Mouse (Mus musculus) C2C12 (cell line): ENCODE data around the gene Ndufs1.

Experiments
- CTCF ChIP-seq: IDR thresholded peaks from one replicate; pipeline ENCODE4 v1.5.1; 2011; ENCODE audit not compliant: control insufficient read depth, insufficient read depth, insufficient read length
- MYOD1 ChIP-seq: IDR thresholded peaks from one replicate; pipeline ENCODE4 v1.6.1; 2011; ENCODE audit warnings: low read depth; ENCODE audit not compliant: control insufficient read depth, insufficient read length
- USF1 ChIP-seq: IDR thresholded peaks from one replicate; pipeline ENCODE4 v1.6.1; 2011; ENCODE audit warnings: low read depth, mild to moderate bottlenecking, control low read depth, moderate library complexity

DNA sequence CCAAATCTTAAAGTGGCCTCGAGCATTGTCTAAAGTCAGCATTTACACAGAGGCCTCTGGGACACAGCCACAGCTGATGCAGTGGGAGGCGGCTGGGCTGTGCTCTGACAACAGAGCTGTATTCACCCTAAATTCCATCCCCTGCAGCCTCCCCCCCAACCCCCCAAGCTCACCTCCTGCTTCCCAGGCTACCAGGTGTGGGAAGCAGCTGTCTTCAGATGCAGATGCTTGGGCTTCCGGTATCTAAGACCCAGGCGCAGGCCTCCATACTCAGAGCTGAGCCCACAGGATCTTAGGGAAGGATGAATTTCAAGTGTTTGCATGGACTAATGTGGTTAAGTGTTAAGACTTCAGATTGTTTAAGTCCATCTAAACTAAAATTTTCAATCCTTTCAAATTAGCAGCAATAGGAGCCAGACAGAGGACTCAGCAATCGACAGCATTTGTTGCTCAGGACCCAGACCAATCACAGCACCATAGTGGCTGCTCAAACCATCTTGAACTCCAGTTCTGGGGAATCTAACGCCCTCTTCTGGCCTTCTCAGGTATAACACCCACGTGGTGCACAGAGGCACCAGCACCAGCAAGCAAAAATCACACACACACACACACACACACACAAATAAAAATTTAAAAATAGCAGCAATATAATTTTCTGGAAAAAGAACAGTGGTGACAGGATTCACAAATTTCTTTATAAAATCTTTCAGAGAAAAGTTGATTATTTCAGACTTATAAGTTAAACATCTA lies 65.9 kb downstream of the Ndufs1 start:
- no peak for TF ChIP-seq CTCF
- no peak for TF ChIP-seq MYOD1
- no peak for TF ChIP-seq USF1
